Mouse (Mus musculus) neural tube, embryonic 15.5 days (tissue): ENCODE results near the gene Trpc4ap. TPM values are rescaled to one million over a fixed set of nuclear protein-coding genes. Genes with fewer than 3 reads are reported as not detected.

Source experiments
- ATAC-seq: fragments of 200-750 bp; cut with Nextera tagmentation; 2 replicates; pipeline ENCODE4 v1.8.0; 2017; ENCODE audit warnings: mild to moderate bottlenecking, moderate TSS enrichment, moderate library complexity; ENCODE audit not compliant: low FRiP score
- H3K27ac ChIP-seq: fragments of 300-500 bp; sonication (generic); replicated peaks from 2 replicates; pipeline ENCODE4 v1.5.1; 2015; ENCODE audit warnings: mild to moderate bottlenecking, inconsistent platforms
- H3K27me3 ChIP-seq: fragments of 300-500 bp; sonication (generic); replicated peaks from 2 replicates; pipeline ENCODE4 v1.6.1; 2015; ENCODE audit warnings: inconsistent platforms
- H3K36me3 ChIP-seq: fragments of 300-500 bp; sonication (generic); 2 replicates; pipeline ENCODE4 v1.6.1; 2015; ENCODE audit warnings: inconsistent platforms
- H3K4me1 ChIP-seq: fragments of 300-500 bp; sonication (generic); 2 replicates; pipeline ENCODE4 v1.6.1; 2015; ENCODE audit warnings: inconsistent platforms
- H3K4me2 ChIP-seq: fragments of 300-500 bp; sonication (generic); 2 replicates; pipeline ENCODE4 v1.6.1; 2015; ENCODE audit warnings: inconsistent platforms, mild to moderate bottlenecking, moderate library complexity
- H3K4me3 ChIP-seq: fragments of 300-500 bp; sonication (generic); replicated peaks from 2 replicates; pipeline ENCODE4 v1.5.1; 2015; ENCODE audit warnings: mild to moderate bottlenecking, inconsistent platforms
- H3K9ac ChIP-seq: fragments of 300-500 bp; sonication (generic); replicated peaks from 2 replicates; pipeline ENCODE4 v1.6.1; 2015; ENCODE audit warnings: mild to moderate bottlenecking, inconsistent platforms
- H3K9me3 ChIP-seq: fragments of 300-500 bp; sonication (generic); replicated peaks from 2 replicates; pipeline ENCODE4 v1.6.1; 2016; ENCODE audit warnings: inconsistent platforms
- WGBS: fragments of 180-500 bp; shearing (Covaris S2); methylation state at CpG from one replicate; pipeline ENCODE4 v1.1.7; 2015; ENCODE audit warnings: mixed read lengths; 5-methylcytosine and 5-hydroxymethylcytosine counted together
- polyA plus RNA-seq: library from polyadenylated mRNA; unstranded; fragments of >200 nt; fragmentation: Nextera tagmentation; extraction: Ambion mirVana; gene quantifications from 2 replicates; pipeline ENCODE4 v1.2.1, GENCODE M21; 2015

The Trpc4ap gene
- polyA plus RNA-seq, 1 experiment from 2014 or later = 157 TPM

- WGBS = 88% methylated on average over 4 of the region's 4 CpGs
- Histone ChIP-seq H3K9me3 (no peaks in the 10 kb centered on the region), H3K36me3 (peaks cover 65% of the 10 kb centered on the region), H3K27me3 (no peaks in the 10 kb centered on the region), H3K9ac (no peak overlapping the region), H3K27ac (no peak overlapping the region), H3K4me1 (no peaks in the 10 kb centered on the region), H3K4me3 (no peak overlapping the region), H3K4me2 (no peak overlapping the region)
- no peak for ATAC-seq
Observed at GRCm38 (mm10) chr2:155668461-155668860, 23.7 kb downstream of the Trpc4ap start.

DNA sequence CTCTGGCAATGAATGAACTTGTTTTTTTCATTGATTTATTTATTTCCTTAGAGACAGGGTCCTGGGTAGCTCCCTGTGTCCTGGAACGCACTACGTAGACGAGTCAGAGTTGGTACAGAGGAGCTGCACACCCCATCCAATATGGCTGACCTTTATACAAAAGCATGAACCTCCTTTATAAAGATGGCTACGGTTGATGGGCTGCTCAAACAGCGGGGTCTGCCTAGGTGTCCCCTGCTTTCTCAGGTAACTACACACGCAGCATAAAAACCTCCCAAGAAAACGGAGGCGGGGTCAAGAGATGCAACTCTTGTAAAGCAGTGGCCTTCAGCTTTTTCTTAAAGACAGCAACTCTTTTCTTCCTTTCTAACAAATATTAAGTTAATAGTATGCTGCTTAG, 24.3 kb downstream of the Trpc4ap start:
- ATAC-seq = no peak
- no peaks in the 10 kb centered on the region for H3K27me3 ChIP-seq
- H3K36me3 ChIP-seq = peaks cover 70% of the 10 kb centered on the region
- 96% methylated on average over 8 of the region's 8 CpGs for WGBS
- H3K4me1 ChIP-seq = no peaks in the 10 kb centered on the region
- no peak overlapping the region for H3K4me3 ChIP-seq
- H3K9ac ChIP-seq = no peak overlapping the region
- no peak overlapping the region for H3K27ac ChIP-seq
- H3K9me3 ChIP-seq = no peaks in the 10 kb centered on the region
- H3K4me2 ChIP-seq = no peak overlapping the region

DNA sequence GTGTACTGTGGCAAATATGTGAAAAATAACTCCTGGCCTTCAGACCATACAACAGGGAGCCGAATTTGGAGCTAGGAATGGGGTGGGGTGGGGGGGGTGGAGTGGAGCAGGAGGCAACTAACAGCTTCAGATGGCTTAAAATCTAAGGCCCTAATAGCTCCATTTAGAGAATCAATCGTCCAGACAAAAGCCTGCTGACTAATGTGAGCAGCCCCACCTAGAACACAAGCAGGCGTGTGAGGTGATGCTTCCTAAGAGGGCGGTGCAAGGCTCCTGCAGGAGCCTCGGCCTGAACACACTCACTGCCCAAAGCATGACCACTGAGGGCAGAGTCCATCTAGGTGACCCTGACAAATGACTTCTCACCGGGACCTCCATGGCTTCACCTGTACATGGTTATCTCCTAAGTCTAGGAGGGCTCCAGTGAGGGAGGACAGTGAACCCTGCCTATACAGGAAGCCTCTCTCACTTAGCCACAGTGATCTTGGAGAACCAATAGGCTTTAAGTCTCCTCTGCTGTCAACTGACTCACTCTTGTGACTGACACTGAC, 28.2 kb downstream of the Trpc4ap start:
- H3K9ac ChIP-seq = no peak overlapping the region
- H3K27me3 ChIP-seq = no peaks in the 10 kb centered on the region
- WGBS = 82% methylated on average over 6 of the region's 6 CpGs
- H3K4me3 ChIP-seq = no peak overlapping the region
- no peaks in the 10 kb centered on the region for H3K9me3 ChIP-seq
- no peak overlapping the region for H3K4me2 ChIP-seq
- H3K27ac ChIP-seq = no peak overlapping the region
- H3K36me3 ChIP-seq = peaks cover 75% of the 10 kb centered on the region
- no peaks in the 10 kb centered on the region for H3K4me1 ChIP-seq
- no peak for ATAC-seq

DNA sequence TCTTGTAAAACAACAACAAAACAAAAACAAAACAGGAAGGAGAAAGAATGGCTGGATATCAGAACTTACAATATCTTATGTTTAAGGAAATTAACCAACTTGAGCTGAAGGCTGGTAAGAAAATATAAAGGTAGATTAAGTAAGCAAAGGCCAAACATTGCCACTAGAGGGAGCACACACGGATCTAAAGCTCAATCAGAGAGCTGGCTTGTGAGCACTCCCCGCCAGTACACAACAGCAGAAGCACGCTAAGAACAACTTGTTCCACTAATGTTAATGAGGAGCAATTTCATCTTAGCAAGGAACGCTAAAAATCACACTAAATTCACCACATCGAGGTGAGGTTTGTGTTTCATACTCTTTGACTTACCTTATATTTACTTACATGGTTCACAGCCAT, 29.1 kb downstream of the Trpc4ap start:
- no peaks in the 10 kb centered on the region for H3K4me1 ChIP-seq
- no peak overlapping the region for H3K27ac ChIP-seq
- H3K9me3 ChIP-seq = no peaks in the 10 kb centered on the region
- no peak overlapping the region for H3K4me2 ChIP-seq
- H3K27me3 ChIP-seq = no peaks in the 10 kb centered on the region
- no peak overlapping the region for H3K9ac ChIP-seq
- ATAC-seq = no peak
- no peak overlapping the region for H3K4me3 ChIP-seq
- WGBS = 17% methylated on average over 5 of the region's 5 CpGs
- peaks cover 76% of the 10 kb centered on the region for H3K36me3 ChIP-seq

DNA sequence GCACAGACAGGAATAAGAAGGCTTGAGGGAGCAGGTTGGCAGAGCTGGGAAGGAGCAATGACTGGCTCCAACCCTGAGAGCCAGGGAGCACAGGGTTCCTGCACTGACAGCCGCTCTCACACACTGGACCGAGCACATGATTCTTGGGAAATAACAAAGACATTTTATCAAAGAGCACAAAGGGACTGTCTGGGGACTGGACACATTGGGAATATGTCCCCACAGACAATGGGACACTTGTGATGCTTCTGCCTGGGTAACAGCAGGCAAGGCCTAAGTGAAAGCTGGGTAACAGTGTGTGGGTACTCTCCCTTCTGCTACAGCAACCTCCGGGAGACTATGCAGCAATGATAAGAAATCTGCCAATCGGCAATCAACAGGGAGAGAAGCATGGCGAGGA, 29.8 kb downstream of the Trpc4ap start:
- Histone ChIP-seq H3K9me3 (no peaks in the 10 kb centered on the region), H3K4me1 (no peaks in the 10 kb centered on the region), H3K27ac (no peak overlapping the region), H3K4me3 (no peak overlapping the region), H3K27me3 (no peaks in the 10 kb centered on the region), H3K4me2 (no peak overlapping the region), H3K9ac (no peak overlapping the region), H3K36me3 (peaks cover 79% of the 10 kb centered on the region)
- no peak for ATAC-seq
- WGBS = 82% methylated on average over 5 of the region's 5 CpGs

DNA sequence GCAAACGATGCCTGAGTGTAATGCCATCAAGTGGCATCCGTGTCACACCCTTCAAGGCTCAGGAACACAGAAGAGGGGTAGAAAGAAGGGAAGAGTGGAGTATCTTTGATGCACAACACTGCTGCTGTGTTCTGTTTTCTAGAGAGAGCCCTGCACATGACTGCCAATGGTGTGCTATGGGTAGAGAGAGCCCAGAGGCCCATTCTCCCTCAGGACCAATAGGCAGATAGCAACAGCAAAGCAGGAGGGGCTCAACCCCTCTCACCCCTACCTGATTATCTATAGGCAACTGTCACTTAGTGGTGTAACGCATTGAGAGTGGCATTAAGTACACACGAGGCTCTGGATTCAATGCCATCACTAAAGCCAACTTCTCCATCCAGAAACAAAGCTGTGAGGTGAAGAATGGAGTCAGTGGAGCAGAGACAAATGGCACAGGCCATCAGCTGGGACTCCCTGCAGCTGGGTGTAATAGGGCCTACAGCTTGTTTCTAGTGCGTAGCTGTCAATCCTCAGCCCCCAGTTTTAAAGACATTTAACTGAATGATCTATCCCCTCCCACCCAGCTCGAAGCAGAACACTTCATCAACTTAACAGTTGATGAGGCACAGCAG, 36.3 kb downstream of the Trpc4ap start:
- no peaks in the 10 kb centered on the region for H3K27me3 ChIP-seq
- no peak overlapping the region for H3K4me3 ChIP-seq
- H3K4me1 ChIP-seq = no peaks in the 10 kb centered on the region
- no peaks in the 10 kb centered on the region for H3K9me3 ChIP-seq
- ATAC-seq = no peak
- H3K36me3 ChIP-seq = peaks cover 81% of the 10 kb centered on the region
- 47% methylated on average over 6 of the region's 6 CpGs for WGBS
- no peak overlapping the region for H3K27ac ChIP-seq
- no peak overlapping the region for H3K4me2 ChIP-seq
- no peak overlapping the region for H3K9ac ChIP-seq

GRCm38 (mm10) chr2:155652618-155653017, 39.6 kb downstream of the Trpc4ap start:
- no peak overlapping the region for H3K4me3 ChIP-seq
- WGBS = 95% methylated on average over 5 of the region's 5 CpGs
- H3K9me3 ChIP-seq = no peaks in the 10 kb centered on the region
- H3K4me1 ChIP-seq = no peaks in the 10 kb centered on the region
- no peak overlapping the region for H3K9ac ChIP-seq
- no peak overlapping the region for H3K4me2 ChIP-seq
- ATAC-seq = no peak
- no peaks in the 10 kb centered on the region for H3K27me3 ChIP-seq
- peaks cover 80% of the 10 kb centered on the region for H3K36me3 ChIP-seq
- no peak overlapping the region for H3K27ac ChIP-seq

GRCm38 (mm10) chr2:155645746-155646145, 46.4 kb downstream of the Trpc4ap start:
- 89% methylated on average over 7 of the region's 7 CpGs for WGBS
- ATAC-seq = no peak
- Histone ChIP-seq H3K36me3 (peaks cover 73% of the 10 kb centered on the region), H3K9me3 (no peaks in the 10 kb centered on the region), H3K27ac (no peak overlapping the region), H3K9ac (no peak overlapping the region), H3K4me1 (no peaks in the 10 kb centered on the region), H3K4me2 (no peak overlapping the region), H3K27me3 (no peaks in the 10 kb centered on the region), H3K4me3 (no peak overlapping the region)

DNA sequence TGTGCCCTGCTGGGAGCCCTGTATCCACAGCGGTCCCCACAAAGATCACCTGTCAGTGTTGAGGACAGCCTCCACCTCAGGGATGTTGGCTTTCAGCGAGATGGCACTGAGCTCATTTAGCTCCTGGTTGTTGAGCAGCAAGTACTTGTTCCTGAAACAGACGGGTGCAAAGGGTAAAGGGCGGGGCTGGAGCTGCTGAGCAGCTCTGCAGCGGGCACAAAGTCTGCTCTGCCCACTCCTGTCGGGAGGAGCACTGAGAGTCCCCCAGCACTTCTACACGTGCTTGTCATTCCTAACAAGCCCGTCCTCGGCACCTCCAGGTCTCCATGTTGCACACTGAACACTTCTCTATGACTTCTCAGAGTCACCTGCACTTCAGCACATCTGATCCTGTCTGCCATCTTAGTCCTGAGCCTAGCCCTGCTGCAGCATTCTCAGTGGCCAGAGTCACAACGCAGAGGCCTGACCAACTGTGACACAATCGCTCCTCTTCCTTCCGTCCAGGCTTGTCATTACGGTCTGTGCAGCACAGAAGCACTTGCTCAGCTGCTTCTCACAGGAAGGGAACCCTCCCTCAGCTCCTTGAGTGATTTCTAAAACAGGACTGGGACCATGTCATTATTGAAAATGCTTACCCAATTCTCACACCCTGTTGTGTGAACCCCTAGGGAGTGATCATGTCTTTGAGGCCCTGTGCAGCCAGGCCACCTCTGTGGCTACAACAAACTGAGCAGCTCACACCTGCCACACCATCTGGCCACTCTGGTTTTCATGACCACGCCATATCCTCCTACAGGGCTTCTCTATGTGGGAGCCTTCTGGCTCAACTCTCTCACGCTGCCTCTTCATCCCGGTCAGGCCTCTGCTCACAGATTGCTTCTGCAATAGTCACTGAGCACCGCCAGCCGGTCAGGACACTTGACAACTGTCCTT, 50.4 kb downstream of the Trpc4ap start:
- no peak for ATAC-seq

GRCm38 (mm10) chr2:155640656-155641055, 51.5 kb downstream of the Trpc4ap start:
- no peak for ATAC-seq
- no peak overlapping the region for H3K4me2 ChIP-seq
- no peak overlapping the region; the same call in 1 of the 2 replicates for H3K27ac ChIP-seq
- no peaks in the 10 kb centered on the region for H3K4me1 ChIP-seq
- H3K36me3 ChIP-seq = peaks cover 87% of the 10 kb centered on the region
- no peaks in the 10 kb centered on the region; the same call in 1 of the 2 replicates for H3K27me3 ChIP-seq
- no peak overlapping the region for H3K9ac ChIP-seq
- no peak overlapping the region for H3K4me3 ChIP-seq
- no peaks in the 10 kb centered on the region for H3K9me3 ChIP-seq
- 47% methylated on average over 6 of the region's 6 CpGs for WGBS

More for the DNA sequence above, 50.4 kb downstream of the Trpc4ap start:
- H3K27ac ChIP-seq = 0 out of 2 replicates have a peak overlapping the region, but pooled peaks have one; percentile 18
- H3K9ac ChIP-seq = no peak overlapping the region
- no peak overlapping the region for H3K4me2 ChIP-seq
- peaks cover 84% of the 10 kb centered on the region for H3K36me3 ChIP-seq
- H3K9me3 ChIP-seq = no peaks in the 10 kb centered on the region
- WGBS = 58% methylated on average over 18 of the region's 18 CpGs
- H3K4me1 ChIP-seq = no peaks in the 10 kb centered on the region
- H3K4me3 ChIP-seq = no peak overlapping the region
- no peaks in the 10 kb centered on the region for H3K27me3 ChIP-seq

DNA sequence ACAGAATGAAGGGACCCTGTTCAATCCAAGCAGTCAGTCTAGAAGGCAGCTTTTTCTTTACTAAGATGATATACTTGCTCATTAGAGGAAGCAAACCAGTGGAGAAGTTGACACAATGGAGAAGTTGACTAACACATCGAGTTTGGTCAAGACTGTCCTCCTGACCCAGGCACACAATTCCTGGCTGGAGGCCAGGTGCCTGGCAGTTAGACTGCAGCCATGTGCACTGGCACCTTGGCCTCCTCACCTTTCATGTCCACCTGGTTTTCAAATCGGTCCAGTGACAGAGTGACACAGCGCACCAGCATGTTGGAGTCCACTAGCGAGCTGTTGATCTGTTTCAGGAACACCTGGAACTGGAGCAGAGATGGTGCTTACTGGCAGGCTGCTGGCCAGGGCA, 54.8 kb downstream of the Trpc4ap start:
- H3K4me2 ChIP-seq = no peak overlapping the region
- no peak for ATAC-seq
- H3K9me3 ChIP-seq = no peaks in the 10 kb centered on the region
- H3K27me3 ChIP-seq = peaks cover 28% of the 10 kb centered on the region
- no peak overlapping the region for H3K27ac ChIP-seq
- H3K9ac ChIP-seq = no peak overlapping the region
- peaks cover 97% of the 10 kb centered on the region for H3K36me3 ChIP-seq
- no peaks in the 10 kb centered on the region for H3K4me1 ChIP-seq
- 89% methylated on average over 4 of the region's 4 CpGs for WGBS
- no peak overlapping the region for H3K4me3 ChIP-seq

- Histone ChIP-seq H3K36me3 (peaks cover 97% of the 10 kb centered on the region), H3K9me3 (no peaks in the 10 kb centered on the region), H3K4me1 (no peaks in the 10 kb centered on the region), H3K4me2 (no peak overlapping the region), H3K27me3 (peaks cover 33% of the 10 kb centered on the region), H3K4me3 (no peak overlapping the region), H3K27ac (no peak overlapping the region), H3K9ac (no peak overlapping the region)
- no peak for ATAC-seq
Observed at GRCm38 (mm10) chr2:155636881-155637280, 55.3 kb downstream of the Trpc4ap start.
